Mouse (Mus musculus): Measurements from ENCODE around the gene Gm5426. TPM values are rescaled to one million over a fixed set of nuclear protein-coding genes. Genes with fewer than 3 reads are reported as not detected.
"Not testable (repeated sequence)": the region's sequence is repeated elsewhere in the genome, so short reads cannot be mapped to it uniquely, and the experiment has no call there.

The Gm5426 gene
- total RNA-seq (2015; ENCODE audit: low replicate concordance) (not detected in 2 replicates), total RNA-seq (2017; ENCODE audit: low replicate concordance) (not detected in 2 replicates)

DNA sequence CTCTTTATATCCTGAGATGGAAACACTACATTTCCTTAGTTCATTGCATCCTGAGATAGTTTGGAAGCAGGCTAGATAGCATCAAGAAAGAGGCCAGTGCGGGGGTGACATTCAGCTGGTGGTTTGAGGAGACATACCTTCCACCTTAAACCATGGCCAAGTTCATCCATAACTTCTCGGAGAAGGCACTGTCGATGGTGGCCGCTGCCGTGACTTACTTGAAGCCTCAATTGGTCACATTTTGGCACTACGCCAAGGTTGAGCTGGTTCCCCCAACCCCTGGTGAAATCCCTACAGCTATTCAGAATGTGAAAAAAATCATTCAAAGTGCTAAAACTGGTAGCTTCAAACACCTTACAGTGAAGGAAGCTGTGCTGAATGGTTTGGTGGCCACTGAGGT, at the start of gene Gm5426:
Gene Gm5426, plus strand, starts transcription at position 153 of the 400 bp plus-strand sequence.
- not testable (repeated sequence) for ATAC-seq (replicated peaks; ENCODE audit: low FRiP score, poor library complexity, severe bottlenecking)

DNA sequence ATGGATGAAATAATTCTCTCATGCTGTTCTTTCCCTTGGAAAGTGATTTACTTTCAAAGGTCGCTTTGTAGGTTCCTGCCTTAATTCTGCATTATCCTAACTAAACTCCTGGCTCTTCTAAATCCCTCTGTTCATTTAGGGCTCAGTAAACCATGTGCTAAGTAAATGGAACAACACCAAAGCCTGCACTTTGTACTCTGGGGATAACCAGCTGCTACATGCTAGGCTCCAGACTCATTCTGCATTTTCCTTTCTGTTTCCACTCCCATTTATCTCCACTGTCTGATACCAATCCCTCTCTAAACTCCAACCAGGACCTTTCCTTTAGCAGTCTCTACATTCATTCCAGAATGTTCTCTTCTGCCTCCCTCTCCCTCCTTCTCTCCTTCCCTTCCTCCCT, 46.7 kb upstream of the Gm5426 start:
- no peak for ATAC-seq (replicated peaks; ENCODE audit: low FRiP score, poor library complexity, severe bottlenecking)

DNA sequence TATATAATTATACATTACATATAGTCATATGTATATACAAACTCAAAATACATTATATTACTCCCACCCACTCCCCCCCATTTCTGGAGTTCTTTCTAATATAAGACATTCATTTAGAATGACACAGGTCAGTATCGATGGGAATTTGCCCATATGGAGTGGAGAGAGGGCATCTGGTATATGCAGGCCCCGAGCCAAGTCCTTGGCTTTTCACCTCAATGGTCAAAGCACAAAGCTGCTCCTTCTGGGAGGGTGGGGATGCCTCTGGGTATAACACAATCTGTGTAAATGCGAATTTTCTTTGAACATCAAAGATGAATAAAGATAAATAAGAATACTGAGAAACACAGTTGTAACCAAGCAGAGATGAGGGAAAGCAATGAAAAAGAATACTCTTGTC, 46.0 kb upstream of the Gm5426 start:
- ATAC-seq (replicated peaks; ENCODE audit: low FRiP score, poor library complexity, severe bottlenecking): no peak

DNA sequence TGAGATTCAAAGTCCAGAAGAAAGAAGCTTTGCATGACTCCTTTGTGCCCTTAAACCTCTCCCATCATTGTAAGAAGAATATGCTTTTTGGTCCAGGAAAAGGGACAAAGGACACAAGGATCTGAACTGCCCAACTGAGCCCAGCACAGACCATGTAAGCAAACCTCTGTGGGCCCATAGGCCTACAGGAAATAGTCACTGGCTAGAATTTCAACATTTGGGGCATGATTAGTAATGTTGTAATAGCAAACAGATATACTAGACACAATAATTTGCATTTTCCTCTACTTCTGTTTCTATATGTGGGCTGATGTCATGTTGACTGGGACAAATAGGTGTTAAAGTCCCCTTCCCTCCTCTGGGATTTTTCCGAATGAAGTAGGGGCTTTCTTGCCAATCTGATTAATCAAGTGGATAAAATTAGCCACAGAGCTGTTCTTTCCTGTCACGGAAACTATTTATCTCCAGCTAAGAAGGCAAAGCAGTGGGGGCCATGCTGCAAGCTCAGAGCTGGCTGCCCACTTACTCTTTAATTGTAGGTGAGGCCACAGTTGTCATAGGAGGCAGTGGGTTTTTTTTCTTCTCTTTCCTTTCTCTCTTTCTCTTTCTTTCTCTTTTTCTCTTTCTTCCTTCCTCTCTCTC, 42.4 kb upstream of the Gm5426 start:
- no peak for ATAC-seq (replicated peaks; ENCODE audit: low FRiP score, poor library complexity, severe bottlenecking)

DNA sequence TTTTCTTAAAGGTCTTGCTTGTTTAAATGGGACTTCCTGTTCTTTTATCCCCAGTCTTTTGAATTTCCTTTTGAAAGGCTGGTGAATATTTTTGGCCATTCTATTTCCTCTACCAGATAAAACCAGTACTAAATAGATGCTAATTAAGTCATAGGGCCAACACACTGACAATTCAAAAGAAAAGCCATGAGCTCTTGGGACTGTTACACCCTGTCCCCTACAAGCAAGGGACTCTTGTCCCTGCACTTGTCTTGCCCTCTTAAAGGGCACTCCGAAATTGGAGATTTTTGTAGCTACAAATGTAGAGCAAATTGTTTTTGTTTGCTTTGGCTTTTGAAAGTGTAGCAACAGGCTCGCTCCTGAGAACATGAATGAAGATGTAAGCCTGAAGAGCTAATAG, 41.8 kb upstream of the Gm5426 start:
- no peak for ATAC-seq (replicated peaks; ENCODE audit: low FRiP score, poor library complexity, severe bottlenecking)

DNA sequence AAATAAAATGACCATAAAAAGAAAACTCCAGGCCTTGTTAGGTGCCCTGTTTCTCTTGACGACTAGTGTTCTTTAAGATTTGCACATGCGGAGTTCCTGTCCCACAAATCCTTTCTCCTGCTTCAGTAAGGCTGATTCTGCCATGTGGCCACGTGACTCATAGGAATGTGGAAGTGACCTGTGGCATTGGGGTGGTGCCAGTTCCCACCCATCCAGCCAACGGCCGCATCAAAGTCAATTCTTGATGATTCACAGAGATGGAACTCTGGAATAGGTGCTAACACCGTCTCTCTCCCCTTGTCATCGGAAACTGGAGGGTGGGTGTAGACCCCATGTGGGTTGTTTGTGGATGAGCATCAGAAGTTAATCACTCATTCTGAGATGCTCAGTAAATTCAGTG, 39.7 kb upstream of the Gm5426 start:
- ATAC-seq (replicated peaks; ENCODE audit: low FRiP score, poor library complexity, severe bottlenecking): no peak

DNA sequence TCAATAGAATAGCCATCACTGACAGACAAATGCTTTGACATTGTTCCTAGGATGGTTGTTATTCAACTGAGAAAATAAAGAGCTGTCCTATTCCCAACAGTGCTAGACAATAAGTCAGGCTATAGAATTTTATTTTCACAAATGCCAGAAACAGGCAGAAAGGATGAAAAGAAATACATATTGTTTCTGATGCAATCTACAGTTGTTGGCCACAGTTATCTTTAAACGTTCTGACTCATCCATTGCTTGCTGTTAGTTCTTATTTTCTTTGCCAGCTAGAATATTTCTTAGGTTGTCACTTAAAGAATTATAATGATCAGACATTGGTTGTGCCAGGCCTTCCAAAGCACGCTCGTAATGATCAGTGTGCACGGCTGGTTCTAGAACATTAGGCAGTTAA, 35.4 kb upstream of the Gm5426 start:
- no peak for ATAC-seq (replicated peaks; ENCODE audit: low FRiP score, poor library complexity, severe bottlenecking)

DNA sequence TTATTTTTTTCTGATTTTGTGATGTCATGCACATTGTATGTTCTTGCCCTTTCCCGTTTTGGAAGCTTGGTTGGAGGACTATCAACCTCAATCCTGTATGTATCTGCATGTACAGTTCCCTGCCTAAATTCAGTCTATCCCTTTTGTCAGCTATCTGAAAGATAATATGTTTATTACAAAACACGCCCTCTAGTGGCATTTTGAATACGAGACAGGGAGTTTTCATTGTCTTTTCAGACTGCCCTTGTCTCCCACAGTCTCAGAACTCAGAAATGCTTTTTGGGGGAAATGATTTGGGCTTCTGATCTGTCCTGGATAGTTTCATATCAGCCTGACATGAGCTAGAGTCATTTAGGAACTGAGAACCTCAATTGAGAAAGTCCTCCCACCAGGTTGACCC, 32.2 kb upstream of the Gm5426 start:
- no peak for ATAC-seq (replicated peaks; ENCODE audit: low FRiP score, poor library complexity, severe bottlenecking)

DNA sequence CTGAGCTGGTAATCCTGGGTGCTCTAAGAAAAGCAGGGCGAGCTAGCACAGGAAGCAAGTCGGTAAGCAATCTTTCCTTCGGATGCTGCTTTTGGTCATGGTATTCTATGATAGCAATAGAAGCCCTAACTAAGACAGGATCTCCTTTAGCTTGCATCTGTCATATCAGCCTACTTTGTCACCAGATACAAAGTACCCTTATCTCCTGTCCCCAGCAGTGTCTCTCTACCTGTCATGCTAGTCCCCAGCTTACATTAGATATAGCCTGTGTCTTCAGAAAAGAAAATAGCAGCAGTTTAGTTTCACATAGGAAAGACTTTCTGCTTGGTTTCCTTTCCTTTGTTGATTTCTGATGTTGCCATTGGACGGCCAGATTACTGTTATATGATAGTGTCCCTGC, 31.8 kb upstream of the Gm5426 start:
- no peak for ATAC-seq (replicated peaks; ENCODE audit: low FRiP score, poor library complexity, severe bottlenecking)

DNA sequence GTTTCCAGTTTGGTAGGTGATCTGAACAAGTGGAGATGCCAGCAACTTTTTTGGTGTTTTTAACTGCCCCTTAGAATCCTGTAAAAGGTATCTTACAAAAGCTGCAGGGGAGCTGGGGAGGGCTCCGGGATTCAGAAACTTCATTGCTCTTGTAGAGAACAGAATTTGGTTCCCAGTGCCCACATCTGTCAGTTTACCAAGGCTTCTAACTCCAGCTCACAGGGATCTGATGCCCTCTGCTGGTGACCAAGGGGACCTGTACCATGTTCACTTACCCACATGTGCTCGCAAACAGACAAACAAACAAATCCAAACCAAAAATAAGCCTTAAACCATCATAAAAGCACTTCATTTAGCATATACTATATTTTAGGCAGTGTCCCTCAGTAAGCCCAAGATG, 31.3 kb upstream of the Gm5426 start:
- peak; percentile 72 for ATAC-seq (replicated peaks; ENCODE audit: low FRiP score, poor library complexity, severe bottlenecking)

DNA sequence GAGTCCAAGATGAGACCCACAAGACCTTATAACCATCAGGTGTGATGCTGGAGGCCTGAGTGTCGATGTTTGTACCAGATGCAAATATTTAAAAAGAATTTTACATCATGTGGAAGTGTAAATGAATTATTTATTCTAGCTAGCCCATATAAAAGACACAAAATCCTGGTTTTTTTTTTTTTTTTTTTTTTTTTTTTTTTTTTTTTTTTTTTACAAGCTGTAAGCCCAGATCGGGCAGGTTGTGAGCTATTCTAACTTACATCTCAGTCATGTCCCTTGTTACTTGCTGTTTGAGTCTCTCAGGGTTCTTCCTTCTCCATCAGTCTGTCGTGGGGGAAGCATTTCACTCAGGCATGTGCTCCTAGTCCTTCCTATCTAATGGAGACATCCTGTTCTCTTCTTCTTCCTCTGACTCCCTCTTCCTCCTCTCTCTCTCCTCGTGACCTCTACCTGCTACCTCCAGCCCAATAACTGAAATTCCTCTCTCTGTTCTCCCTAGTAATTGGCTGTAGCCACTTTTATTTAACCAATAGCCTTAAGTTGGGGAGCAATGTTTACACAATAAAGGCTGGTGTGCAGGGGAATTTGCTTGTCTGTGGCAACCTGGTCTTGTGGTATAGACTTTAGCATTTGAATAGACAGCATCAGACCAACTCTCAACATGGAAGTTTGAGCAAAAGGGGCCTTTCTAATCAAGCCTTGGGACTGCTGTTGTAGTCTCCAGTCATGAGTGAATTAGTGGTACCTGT, 29.3 kb upstream of the Gm5426 start:
- no peak for ATAC-seq (replicated peaks; ENCODE audit: low FRiP score, poor library complexity, severe bottlenecking)

DNA sequence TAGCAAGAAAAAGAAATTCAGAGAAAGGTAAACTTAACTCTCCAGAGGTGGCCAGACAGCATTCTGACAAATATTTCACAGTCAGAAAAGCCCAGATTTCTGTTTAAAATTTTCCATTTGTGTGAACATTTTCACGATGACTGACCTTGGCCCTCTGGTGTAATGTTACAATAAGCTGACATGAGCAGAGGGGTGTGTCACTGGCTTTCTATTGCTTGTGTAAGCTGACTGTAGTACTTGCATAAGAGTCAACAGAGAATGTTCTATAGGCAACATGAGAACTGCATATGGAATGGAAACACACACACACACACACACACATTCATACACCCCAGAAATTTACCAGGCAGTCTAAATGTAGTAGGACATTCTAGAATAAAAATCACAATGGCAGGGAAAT, 28.6 kb upstream of the Gm5426 start:
- no peak for ATAC-seq (replicated peaks; ENCODE audit: low FRiP score, poor library complexity, severe bottlenecking)

DNA sequence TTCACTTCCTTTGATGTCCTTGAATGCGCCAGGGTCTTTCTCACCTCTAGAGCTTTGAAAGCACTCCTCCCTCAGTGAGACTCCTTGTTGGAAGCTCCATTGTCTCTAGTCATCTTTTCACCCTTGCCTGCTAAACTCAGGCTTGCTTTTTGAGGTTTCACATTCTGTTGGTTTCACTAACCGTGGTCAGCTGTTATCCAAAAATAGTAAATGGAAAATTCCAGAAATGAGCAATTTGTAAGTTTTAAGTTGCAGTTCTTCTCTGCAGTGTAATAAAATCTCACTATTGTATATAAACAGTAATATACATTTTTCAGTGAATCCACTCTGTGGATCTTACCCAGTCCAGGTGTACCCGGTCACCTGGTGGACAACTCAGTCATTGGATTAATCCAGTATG, 21.1 kb upstream of the Gm5426 start:
- ATAC-seq (replicated peaks; ENCODE audit: low FRiP score, poor library complexity, severe bottlenecking): no peak

DNA sequence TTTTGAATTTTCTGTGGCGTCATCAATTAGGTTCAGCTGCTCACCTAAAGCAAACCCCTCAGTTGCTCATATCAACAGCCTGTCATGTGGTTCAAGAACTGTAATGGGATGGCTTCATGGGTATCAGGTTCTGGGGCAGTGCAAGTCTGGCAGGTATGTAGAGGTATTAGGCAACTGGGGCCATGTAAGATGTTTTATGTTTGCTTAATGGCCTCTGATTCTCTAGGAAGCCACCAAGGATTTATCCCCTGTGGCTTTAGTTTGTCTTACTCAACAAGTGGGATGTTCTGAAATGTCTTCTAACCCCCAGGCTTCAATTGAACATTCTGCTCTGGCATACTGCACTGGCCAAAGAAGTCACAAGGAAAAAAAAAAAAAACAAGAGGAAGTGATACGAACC, 15.6 kb upstream of the Gm5426 start:
- ATAC-seq (replicated peaks; ENCODE audit: low FRiP score, poor library complexity, severe bottlenecking): no peak

DNA sequence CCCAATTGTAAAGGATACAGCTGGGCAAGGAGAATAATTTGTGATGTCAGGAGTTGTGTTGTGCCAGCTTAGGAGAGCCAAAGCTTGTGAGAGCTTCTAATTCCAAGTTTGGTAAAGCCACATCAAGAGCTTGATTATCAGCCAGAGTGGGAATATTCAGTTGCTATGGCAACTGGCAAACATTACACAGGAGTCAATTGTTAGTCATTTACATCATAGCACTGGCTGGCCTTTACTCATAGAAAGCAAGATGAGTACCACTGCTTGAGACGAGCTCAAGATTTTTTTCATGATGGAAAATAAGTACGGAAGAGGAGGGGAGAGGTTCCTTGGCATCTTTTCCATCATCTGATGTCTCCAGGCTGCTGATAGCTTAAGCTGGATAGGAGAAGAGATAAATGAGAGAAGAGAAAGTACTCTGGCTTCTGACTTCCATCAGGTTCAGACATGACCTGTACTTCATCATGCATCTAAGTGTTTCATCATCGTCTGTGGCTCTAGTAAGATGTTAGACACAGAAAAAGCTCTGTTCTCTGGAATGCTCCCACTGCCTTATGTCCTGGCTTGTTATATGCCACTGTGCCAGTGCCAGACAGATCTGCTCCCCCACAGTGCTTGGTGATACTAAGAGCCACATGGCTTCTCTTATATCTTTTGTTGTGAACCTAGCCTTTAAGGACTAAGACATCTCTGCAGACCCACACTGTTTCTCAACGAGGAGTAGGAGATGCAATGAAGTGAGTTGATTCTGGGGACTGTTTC, 15.0 kb upstream of the Gm5426 start:
- ATAC-seq (replicated peaks; ENCODE audit: low FRiP score, poor library complexity, severe bottlenecking): no peak

DNA sequence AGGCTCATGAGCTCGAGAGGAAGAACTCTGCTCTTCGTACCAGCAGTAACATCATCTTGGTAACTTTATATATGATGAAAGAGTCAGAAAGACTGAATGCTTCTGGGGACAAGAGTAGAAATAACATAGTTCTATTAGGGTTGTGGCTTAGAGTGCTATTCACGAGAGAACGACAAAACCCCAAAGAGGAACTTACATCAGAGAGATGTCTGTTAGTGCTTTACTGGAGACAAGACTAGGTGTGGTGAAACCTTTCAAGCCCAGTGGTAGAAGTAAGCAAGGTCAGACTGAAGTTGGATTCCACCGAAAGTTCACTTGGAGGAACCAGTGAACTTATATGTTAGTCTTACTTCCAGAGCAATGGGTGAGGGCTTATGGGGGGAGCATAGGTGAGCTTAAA, 12.5 kb upstream of the Gm5426 start:
- no peak for ATAC-seq (replicated peaks; ENCODE audit: low FRiP score, poor library complexity, severe bottlenecking)

DNA sequence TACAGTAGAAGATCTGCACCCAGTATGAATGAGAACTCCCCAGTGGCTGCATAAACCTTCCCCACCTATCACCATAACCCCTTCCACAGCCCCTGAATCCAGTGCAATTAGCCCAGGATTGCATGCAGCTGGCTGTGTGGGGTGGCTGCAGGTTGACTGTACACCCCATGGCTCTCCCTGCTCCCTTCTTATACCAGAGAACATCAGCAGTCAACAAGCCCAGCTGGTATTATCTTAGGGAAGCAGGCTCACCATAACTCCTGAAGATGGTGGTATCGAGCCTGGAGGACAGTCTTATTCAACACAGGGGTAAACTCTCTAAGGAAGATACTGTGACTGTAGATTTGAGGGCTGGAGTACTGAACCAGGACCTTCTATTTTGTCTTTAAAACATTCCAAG, 12.1 kb upstream of the Gm5426 start:
- no peak for ATAC-seq (replicated peaks; ENCODE audit: low FRiP score, poor library complexity, severe bottlenecking)

DNA sequence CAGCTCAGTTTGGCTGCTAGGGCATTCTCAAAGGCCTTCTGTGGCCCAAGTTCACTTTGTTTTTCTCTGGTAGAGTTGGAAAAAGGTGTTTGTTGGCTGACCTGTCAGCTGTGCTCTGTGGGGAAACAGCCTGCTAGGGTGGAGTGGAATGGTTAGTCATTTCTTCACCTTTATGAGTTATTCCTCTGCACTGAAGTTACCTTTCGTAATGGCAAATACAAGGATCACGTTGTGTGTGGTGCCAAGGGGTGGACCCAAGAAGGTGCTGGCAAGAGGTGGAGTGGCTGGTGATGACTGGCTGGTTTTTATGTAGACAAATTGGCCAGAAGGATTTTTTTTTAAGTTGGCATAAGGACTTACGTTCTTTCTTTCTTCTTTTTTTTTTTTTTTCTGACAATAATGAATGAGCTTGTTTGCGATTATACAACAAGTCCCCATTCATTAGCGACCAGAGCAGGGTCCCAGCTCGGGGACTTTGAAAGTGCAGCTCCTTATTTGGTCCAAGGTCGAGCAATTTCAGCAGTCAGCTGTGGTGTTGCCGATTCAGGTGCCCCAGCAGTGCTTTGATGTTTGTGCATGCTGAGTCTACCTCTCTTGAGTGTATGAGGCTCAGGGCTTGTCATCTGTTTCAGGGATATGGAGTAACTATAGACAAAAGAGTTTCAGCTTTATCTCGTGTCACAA, 10.5 kb upstream of the Gm5426 start:
- no peak for ATAC-seq (replicated peaks; ENCODE audit: low FRiP score, poor library complexity, severe bottlenecking)

DNA sequence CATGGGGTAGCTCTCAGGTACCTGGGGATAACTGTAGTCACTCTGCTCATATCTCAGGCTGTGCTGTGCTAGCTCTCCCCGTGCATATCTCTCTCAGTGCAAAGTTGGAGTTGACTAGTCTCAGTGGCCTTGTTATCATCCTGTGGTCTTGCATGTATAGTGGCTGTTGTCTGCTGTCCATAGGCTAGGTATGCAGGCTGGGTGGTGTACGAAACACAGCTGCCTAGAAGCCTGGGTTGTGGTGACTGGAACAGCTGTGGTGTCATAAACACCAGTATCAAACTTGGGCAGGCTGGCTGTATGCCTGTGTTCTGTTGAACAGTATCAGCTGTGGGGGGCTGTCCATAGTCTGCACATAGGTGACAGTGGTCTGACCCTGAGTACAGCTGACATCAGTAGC, 7.2 kb upstream of the Gm5426 start:
- no peak for ATAC-seq (replicated peaks; ENCODE audit: low FRiP score, poor library complexity, severe bottlenecking)

DNA sequence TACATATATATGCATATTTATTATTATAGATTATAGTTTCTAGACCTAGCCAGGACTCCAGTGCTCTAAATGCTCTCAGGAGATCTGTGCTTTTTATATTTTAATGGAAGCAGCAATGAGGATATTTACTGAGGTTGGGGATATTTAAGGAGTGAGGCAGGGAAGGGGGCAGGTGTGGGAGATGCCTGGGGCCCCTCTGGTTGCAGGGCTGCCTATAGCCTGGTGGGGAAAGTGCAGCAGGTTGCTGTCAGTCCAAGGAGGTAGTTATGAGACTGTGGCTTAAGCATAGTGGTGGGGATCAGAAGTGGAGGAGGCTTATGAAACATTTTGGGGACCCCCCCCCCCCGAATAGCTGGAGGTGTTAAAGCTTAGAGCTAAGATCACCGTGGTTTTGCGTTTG, 6.0 kb upstream of the Gm5426 start:
- no peak for ATAC-seq (replicated peaks; ENCODE audit: low FRiP score, poor library complexity, severe bottlenecking)

Measured in erythroid progenitor cell, adult 5-6 weeks (primary cell).